Comparison of ENCODE assay signal across 12 mouse cellular contexts in the genomic region with DNA sequence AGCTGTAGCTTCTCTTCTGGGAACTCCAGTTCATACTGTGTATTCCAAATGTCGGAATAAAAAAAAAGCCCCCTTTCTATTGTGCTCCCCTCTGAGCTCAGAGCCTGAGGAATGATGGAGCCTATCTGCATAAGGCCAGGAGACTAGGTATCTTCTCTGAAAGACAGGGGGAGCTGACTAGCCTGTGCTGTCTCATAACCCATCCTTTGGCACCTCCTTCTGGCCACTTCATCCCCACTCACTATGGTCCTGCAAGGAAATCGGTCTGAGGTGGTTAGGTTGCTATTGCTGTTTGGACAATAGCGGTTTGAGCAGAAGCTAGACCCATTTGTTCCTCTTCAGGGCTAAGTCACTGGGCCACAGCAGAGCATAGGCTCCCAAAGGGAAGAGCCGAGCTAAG. TPM values are rescaled to one million over a fixed set of nuclear protein-coding genes. Genes with fewer than 3 reads are reported as not detected.
A peak's percentile ranks its signal among the peaks of the same experiment; 100 is the strongest.
DNase-seq lines count a peak whose midpoint lies in the region; ATAC-seq lines count a peak whose summit lies in the region.
"Had no signal": no experiment of that assay in that cellular context is flagged by ENCODE, and none has a peak within 500 bp of the region (broad histone marks: within the 10 kb centered on the region; RNA-seq: fewer than 3 reads in every experiment).

No protein-coding gene starts in this region.

- H3K4me2 ChIP-seq in kidney, embryonic 14.5 days (replicated peaks; ENCODE audit: low read depth, low read length) = no peak overlapping the region
- H3K4me2 ChIP-seq: limb, embryonic 13.5 days had no signal

- H3K36me3 ChIP-seq in kidney, embryonic 14.5 days (ENCODE audit: control insufficient read depth, insufficient read depth, low read length) = no peaks in the 10 kb centered on the region
- H3K36me3 ChIP-seq: limb, embryonic 13.5 days had no signal

- peaks cover 7% of the 10 kb centered on the region for H3K4me1 ChIP-seq in kidney, embryonic 14.5 days (ENCODE audit: control insufficient read depth, insufficient read depth, low read length)

- peak; percentile 15 for DNase-seq in adrenal gland, postnatal 10 days
- DNase-seq in adrenal gland, adult 18-20 months (ENCODE audit: low spot score in 2 of 2) = no peak
- no peak for DNase-seq in kidney, adult 11 months
- DNase-seq in Muller cell, postnatal 12 days (ENCODE audit: inconsistent ontology term) = peak; percentile 62
- DNase-seq in lung, postnatal 10 days = peak; percentile 40
- no peak for DNase-seq in testis, postnatal 14 days (ENCODE audit: low spot score)
- no peak for DNase-seq in adrenal gland, postnatal 14 days
- DNase-seq: thymus, postnatal 14 days had no signal

- WGBS in kidney, embryonic 14.5 days = 63% methylated on average over 4 of the region's 4 CpGs

- H3K27ac ChIP-seq in kidney, embryonic 14.5 days (ENCODE audit: low read depth, low read length) = no peak overlapping the region
- H3K27ac ChIP-seq: limb, embryonic 13.5 days had no signal

- H3K9ac ChIP-seq in kidney, embryonic 14.5 days (ENCODE audit: low read depth, low read length) = no peak overlapping the region
- H3K9ac ChIP-seq: limb, embryonic 13.5 days had no signal

- no peaks in the 10 kb centered on the region for H3K27me3 ChIP-seq in kidney, embryonic 14.5 days (ENCODE audit: control insufficient read depth, insufficient read depth, low read length)
- H3K27me3 ChIP-seq: limb, embryonic 13.5 days had no signal

- peak; percentile 56; the same call in 1 of the 2 replicates for ATAC-seq in kidney, embryonic 14.5 days (ENCODE audit: low FRiP score, low TSS enrichment)

- no peak overlapping the region for H3K4me3 ChIP-seq in kidney, embryonic 14.5 days (ENCODE audit: low read length)
- H3K4me3 ChIP-seq: limb, embryonic 13.5 days had no signal

- H3K9me3 ChIP-seq in kidney, embryonic 14.5 days (ENCODE audit: control insufficient read depth, low read length) = no peaks in the 10 kb centered on the region
- H3K9me3 ChIP-seq: limb, embryonic 13.5 days had no signal

RNA-seq across cellular contexts. Expression of a gene that starts 15.1 kb away (rescaled TPM):
- total RNA-seq in adrenal gland, postnatal 10 days (2021) = 10 to 100 TPM; 72.2 to 82.8 TPM
- 100 to 1,000 TPM in 1 of 2 experiments, 10 to 100 TPM in 1; 40.3 to 108 TPM for total RNA-seq in adrenal gland, adult 18-20 months (2021)
- 115 and 148 TPM in 2 replicates for polyA plus RNA-seq in kidney, embryonic 14.5 days (2014; fragmentation: Nextera tagmentation; extraction: Ambion mirVana)
- 54.3 and 59.5 TPM in 2 replicates for total RNA-seq in adrenal gland, postnatal 14 days (2021)

RNA-seq across cellular contexts. Expression of a gene that starts 19.5 kb away (rescaled TPM):
- not detected for total RNA-seq in adrenal gland, postnatal 10 days (2021)
- total RNA-seq in adrenal gland, adult 18-20 months (2021) = not detected
- 0.56 TPM in 1 of 2 replicates, not detected in the other for polyA plus RNA-seq in kidney, embryonic 14.5 days (2014; fragmentation: Nextera tagmentation; extraction: Ambion mirVana)
- total RNA-seq in adrenal gland, postnatal 14 days (2021) = not detected in 2 replicates
- polyA plus RNA-seq: limb, embryonic 13.5 days; neural tube, embryonic 11.5 days had no signal

RNA-seq across cellular contexts. Expression of a gene that starts 24.2 kb away (rescaled TPM):
- 10 to 100 TPM; 16.9 to 18.5 TPM for total RNA-seq in adrenal gland, postnatal 10 days (2021)
- total RNA-seq in adrenal gland, adult 18-20 months (2021) = 10 to 100 TPM in 1 of 2 experiments, 1 to 10 TPM in 1; 5.1 to 14.9 TPM
- polyA plus RNA-seq in kidney, embryonic 14.5 days (2014; fragmentation: Nextera tagmentation; extraction: Ambion mirVana) = 2.7 and 3.9 TPM in 2 replicates
- total RNA-seq in adrenal gland, postnatal 14 days (2021) = 9.6 and 18.7 TPM in 2 replicates
- polyA plus RNA-seq: neural tube, embryonic 11.5 days had no signal

RNA-seq across cellular contexts. Expression of a gene that starts 26.0 kb away (rescaled TPM):
- under 1 TPM in 1 of 2 experiments, not detected in 1; 0.33 TPM for total RNA-seq in adrenal gland, postnatal 10 days (2021)
- under 1 TPM; 0.23 to 0.54 TPM for total RNA-seq in adrenal gland, adult 18-20 months (2021)
- not detected in 2 replicates for polyA plus RNA-seq in kidney, embryonic 14.5 days (2014; fragmentation: Nextera tagmentation; extraction: Ambion mirVana)
- total RNA-seq in adrenal gland, postnatal 14 days (2021) = not detected in 2 replicates
- total RNA-seq: gastrocnemius, adult 8-10 months had no signal
- polyA plus RNA-seq: limb, embryonic 13.5 days; neural tube, embryonic 11.5 days had no signal

RNA-seq across cellular contexts. Expression of a gene that starts 26.1 kb away (rescaled TPM):
- not detected for total RNA-seq in adrenal gland, postnatal 10 days (2021)
- not detected for total RNA-seq in adrenal gland, adult 18-20 months (2021)
- not detected in 2 replicates for polyA plus RNA-seq in kidney, embryonic 14.5 days (2014; fragmentation: Nextera tagmentation; extraction: Ambion mirVana)
- total RNA-seq in adrenal gland, postnatal 14 days (2021) = not detected in 2 replicates
- total RNA-seq: gastrocnemius, adult 8-10 months had no signal
- polyA plus RNA-seq: limb, embryonic 13.5 days; neural tube, embryonic 11.5 days had no signal

Comparison
In these comparisons a context has a peak if more than half of its experiments do, and no peak if none do; other contexts are left out.
1. DNase-seq: peak in adrenal gland, postnatal 10 days (single experiment), Muller cell, postnatal 12 days (single experiment) and lung, postnatal 10 days (single experiment); none in adrenal gland, adult 18-20 months (0 of 2), kidney, adult 11 months (single experiment), testis, postnatal 14 days (single experiment) and adrenal gland, postnatal 14 days (single experiment).